Mouse (Mus musculus) forebrain, embryonic 11.5 days (tissue): Measurements from ENCODE around the gene Hspbap1. TPM values are rescaled to one million over a fixed set of nuclear protein-coding genes. Genes with fewer than 3 reads are reported as not detected.

ENCODE experiments used
- ATAC-seq: fragments of 200-750 bp; cut with Nextera tagmentation; replicated peaks from 2 replicates; pipeline ENCODE4 v1.8.0; 2017; ENCODE audit warnings: moderate TSS enrichment; ENCODE audit not compliant: low FRiP score
- DNase-seq: peaks from one replicate; pipeline ENCODE4 v3.0.0-alpha.2; 2017; ENCODE audit warnings: low spot score
- H3K27ac ChIP-seq: fragments of 300-500 bp; sonication (generic); 2 replicates; pipeline ENCODE4 v1.5.1; 2014; ENCODE audit warnings: low read depth, low read length
- H3K27me3 ChIP-seq: fragments of 300-500 bp; sonication (generic); 2 replicates; pipeline ENCODE4 v1.6.1; 2014; ENCODE audit warnings: mild to moderate bottlenecking, low read length, mixed read lengths; ENCODE audit not compliant: control insufficient read depth, insufficient read depth
- H3K36me3 ChIP-seq: fragments of 300-500 bp; sonication (generic); 2 replicates; pipeline ENCODE4 v1.6.1; 2014; ENCODE audit warnings: mild to moderate bottlenecking, low read length, moderate library complexity, mixed read lengths; ENCODE audit not compliant: control insufficient read depth, insufficient read depth
- H3K4me1 ChIP-seq: fragments of 300-500 bp; sonication (generic); replicated peaks from 2 replicates; pipeline ENCODE4 v1.6.1; 2014; ENCODE audit warnings: low read length, mixed read lengths; ENCODE audit not compliant: control insufficient read depth, insufficient read depth
- H3K4me2 ChIP-seq: fragments of 300-500 bp; sonication (generic); 2 replicates; pipeline ENCODE4 v1.6.1; 2014; ENCODE audit warnings: low read depth, mild to moderate bottlenecking, low read length, moderate library complexity, mixed read lengths; ENCODE audit not compliant: severe bottlenecking
- H3K4me3 ChIP-seq: fragments of 300-500 bp; sonication (generic); 2 replicates; pipeline ENCODE4 v1.5.1; 2014; ENCODE audit warnings: low read depth, low read length
- H3K9ac ChIP-seq: fragments of 300-500 bp; sonication (generic); 2 replicates; pipeline ENCODE4 v1.6.1; 2014; ENCODE audit warnings: low read length
- H3K9me3 ChIP-seq: fragments of 300-500 bp; sonication (generic); 2 replicates; pipeline ENCODE4 v1.6.1; 2016; ENCODE audit warnings: low read length, mixed read lengths; ENCODE audit not compliant: control insufficient read depth
- WGBS: fragments of 180-500 bp; shearing (Covaris S2); extraction: QIAGEN DNeasy Blood & Tissue Kit; methylation state at CpG from one replicate; pipeline ENCODE4 v1.1.7; 2014; 5-methylcytosine and 5-hydroxymethylcytosine counted together
- polyA plus RNA-seq: library from polyadenylated mRNA; unstranded; fragments of >200 nt; fragmentation: Nextera tagmentation; extraction: Ambion mirVana; gene quantifications from 2 replicates; pipeline ENCODE4 v1.2.1, GENCODE M21; 2014

Gene Hspbap1
- polyA plus RNA-seq, 1 experiment from 2014 or later = 25.3 TPM

DNA sequence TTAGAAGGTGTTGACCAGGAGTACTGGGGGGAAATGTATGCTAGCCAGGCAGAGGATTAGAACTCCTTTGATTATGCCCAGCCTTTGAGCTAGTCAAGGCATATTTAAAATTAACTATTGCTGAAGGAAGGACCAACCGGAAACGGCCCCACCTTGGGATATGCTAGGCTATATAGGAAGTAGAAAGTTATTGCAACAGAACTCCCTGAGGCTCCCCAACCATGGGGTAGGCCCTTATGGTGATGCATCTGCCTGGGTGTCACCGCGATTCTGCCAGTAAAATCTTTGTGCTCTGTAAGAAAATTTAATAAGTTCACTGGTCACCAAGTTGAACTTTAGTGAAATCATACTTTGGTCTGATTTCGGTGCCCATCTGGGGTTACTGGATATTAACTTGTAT lies 16.2 kb upstream of the Hspbap1 start:
- Histone ChIP-seq H3K4me2 (no peak overlapping the region), H3K27ac (no peak overlapping the region), H3K4me3 (no peak overlapping the region), H3K9me3 (no peaks in the 10 kb centered on the region), H3K9ac (no peak overlapping the region), H3K27me3 (no peaks in the 10 kb centered on the region), H3K4me1 (no peaks in the 10 kb centered on the region), H3K36me3 (no peaks in the 10 kb centered on the region)
- no peak for DNase-seq
- WGBS = 91% methylated on average over 5 of the region's 5 CpGs
- ATAC-seq = no peak

DNA sequence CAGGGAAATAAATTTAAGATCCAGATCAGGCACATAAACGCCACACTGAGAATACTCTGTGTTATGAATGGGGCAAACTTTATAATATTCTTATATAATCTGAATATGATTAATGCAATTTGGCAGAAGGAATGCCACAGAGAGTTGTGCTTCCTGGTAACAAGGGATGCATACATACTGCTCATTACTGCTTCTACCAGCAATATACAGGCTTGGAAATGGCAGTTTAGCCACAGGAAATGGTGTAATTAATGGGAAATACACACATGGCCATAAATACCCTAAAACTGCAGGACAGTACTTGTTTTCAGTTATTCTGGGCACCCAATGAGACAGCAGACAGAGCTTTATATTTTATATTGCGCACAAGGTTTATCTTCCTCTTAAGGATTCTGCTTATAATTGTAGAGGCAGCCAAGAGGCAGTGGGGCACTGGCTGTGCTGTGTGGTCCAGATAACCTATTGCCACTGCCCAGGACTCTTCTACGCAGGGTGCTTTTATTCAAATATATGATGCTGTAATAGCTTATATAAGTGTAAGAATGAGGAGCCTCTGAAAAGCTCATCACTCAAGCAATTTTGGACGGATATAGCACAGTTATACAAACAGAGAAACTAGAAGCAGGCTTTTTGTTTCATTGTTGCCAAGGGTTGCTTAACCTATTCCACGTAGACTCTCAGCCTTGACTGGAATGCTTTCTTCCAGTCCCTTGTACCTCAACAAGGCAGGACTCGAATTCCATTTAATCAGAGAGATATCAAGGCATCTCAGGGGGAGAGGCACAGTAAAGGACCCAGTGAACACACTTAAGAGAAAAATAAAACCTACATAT lies 14.5 kb upstream of the Hspbap1 start:
- DNase-seq = no peak
- Histone ChIP-seq H3K4me2 (no peak overlapping the region), H3K27me3 (no peaks in the 10 kb centered on the region), H3K4me3 (no peak overlapping the region), H3K36me3 (no peaks in the 10 kb centered on the region), H3K4me1 (no peaks in the 10 kb centered on the region), H3K27ac (no peak overlapping the region), H3K9me3 (no peaks in the 10 kb centered on the region), H3K9ac (no peak overlapping the region)
- no peak for ATAC-seq
- 86% methylated on average over 6 of the region's 6 CpGs for WGBS

DNA sequence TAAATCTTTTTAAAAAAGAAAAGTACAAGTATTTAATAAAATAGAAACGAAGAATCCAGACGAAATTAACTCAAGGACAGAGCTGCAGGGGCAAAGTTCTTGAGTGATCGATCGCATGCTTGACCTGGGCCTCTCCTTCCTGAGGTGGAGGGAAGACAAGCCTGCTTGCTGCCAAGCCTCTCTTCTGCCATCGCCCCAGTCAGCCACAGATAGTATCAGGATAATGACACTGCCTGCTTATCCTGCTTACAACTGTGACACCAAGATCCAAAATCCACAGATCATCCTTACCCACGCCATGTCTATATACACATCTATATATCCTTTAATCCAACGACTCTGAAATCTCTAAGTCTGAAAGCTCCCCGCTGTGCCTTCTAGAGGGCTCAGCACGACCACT lies 13.5 kb upstream of the Hspbap1 start:
- Histone ChIP-seq H3K27ac (no peak overlapping the region), H3K27me3 (no peaks in the 10 kb centered on the region), H3K4me3 (no peak overlapping the region), H3K36me3 (no peaks in the 10 kb centered on the region), H3K9ac (no peak overlapping the region), H3K9me3 (no peaks in the 10 kb centered on the region), H3K4me2 (no peak overlapping the region), H3K4me1 (no peaks in the 10 kb centered on the region)
- WGBS = 92% methylated on average over 9 of the region's 9 CpGs
- no peak for ATAC-seq
- DNase-seq = no peak

DNA sequence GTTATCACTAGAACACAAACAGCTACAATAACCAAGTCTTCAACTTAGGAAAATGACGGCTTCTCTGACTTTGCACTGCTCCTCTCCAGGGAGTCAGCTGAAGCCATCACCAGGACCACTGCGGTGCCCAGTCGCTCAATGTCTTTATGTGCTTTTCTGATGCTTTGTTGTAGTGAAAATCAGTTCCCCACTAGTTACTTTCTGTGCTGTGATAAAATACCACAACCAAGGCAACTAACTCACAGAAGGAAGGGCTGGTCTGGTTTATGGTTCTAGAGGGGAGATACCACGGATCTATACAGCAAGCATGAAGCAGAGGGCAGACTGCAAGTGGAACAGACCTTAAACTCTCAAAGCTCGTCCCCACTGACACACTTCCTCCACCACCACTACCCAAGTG lies 10.8 kb upstream of the Hspbap1 start:
- no peaks in the 10 kb centered on the region for H3K27me3 ChIP-seq
- ATAC-seq = no peak
- WGBS = 83% methylated on average over 5 of the region's 5 CpGs

DNA sequence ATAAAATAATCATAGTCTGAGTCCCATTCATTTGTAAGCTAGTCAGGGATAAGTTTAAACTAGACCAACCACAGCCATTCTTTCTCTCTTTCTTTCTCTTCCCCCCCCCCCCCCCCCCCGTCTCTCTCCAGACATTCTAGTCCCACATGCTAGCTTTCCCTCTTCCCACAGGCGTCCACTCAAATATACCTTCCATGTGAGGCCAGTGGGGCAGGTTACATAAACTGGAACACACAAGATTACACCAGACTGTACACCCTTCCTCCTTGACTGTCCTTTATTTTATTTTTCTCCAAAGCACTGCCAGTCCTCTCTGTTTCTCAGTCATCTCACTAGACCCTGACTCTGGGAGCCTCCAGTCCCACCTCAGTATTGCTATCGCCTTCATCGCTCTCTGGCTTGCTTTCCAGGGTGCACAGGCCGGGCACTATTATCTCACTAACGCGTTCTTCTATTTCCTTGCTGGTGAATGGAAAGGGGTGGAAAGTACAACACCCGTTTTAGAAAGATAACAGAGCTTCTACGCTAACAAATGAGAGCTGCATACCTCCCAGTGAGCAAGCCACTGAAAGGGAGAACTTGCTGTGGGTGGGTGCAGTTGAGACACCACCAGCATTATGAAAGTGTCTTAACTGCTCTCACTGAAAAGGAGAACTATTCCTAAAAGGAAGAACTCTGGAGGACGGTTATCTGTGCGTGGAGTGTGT lies 6.4 kb upstream of the Hspbap1 start:
- H3K4me3 ChIP-seq = no peak overlapping the region
- 82% methylated on average over 10 of the region's 11 CpGs for WGBS
- no peak overlapping the region for H3K9ac ChIP-seq
- H3K4me2 ChIP-seq = no peak overlapping the region
- ATAC-seq = no peak
- DNase-seq = no peak
- no peak overlapping the region for H3K27ac ChIP-seq
- H3K9me3 ChIP-seq = no peaks in the 10 kb centered on the region
- no peaks in the 10 kb centered on the region for H3K36me3 ChIP-seq
- H3K27me3 ChIP-seq = no peaks in the 10 kb centered on the region
- H3K4me1 ChIP-seq = no peaks in the 10 kb centered on the region

More for the DNA sequence above, 10.8 kb upstream of the Hspbap1 start:
- Histone ChIP-seq H3K9ac (no peak overlapping the region), H3K4me3 (no peak overlapping the region), H3K4me2 (no peak overlapping the region), H3K4me1 (no peaks in the 10 kb centered on the region), H3K27ac (no peak overlapping the region), H3K36me3 (no peaks in the 10 kb centered on the region), H3K9me3 (no peaks in the 10 kb centered on the region)
- no peak for DNase-seq

DNA sequence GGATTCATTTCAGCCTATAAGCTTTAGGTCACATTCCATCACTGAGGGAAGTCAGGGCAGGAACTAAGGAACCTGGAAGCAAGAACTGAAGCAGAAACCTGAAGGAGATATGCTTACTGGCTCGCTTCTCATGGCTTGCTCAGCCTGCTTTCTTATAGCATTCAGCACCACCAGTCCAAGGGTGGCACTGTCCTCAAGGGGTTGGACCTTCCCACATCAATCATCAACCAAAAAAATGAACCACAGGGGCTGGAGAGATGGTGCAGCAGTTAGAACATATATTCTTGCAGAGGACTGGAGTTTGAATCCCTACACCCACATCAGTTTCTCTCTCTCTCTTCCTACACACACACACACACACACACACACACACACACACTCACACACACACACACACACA lies 5.2 kb upstream of the Hspbap1 start:
- H3K9me3 ChIP-seq = no peaks in the 10 kb centered on the region
- no peak overlapping the region for H3K4me2 ChIP-seq
- ATAC-seq = no peak
- WGBS = 88% methylated on average over 1 of the region's 1 CpGs
- no peaks in the 10 kb centered on the region for H3K27me3 ChIP-seq
- H3K4me1 ChIP-seq = no peaks in the 10 kb centered on the region
- no peak overlapping the region for H3K27ac ChIP-seq
- no peak overlapping the region for H3K4me3 ChIP-seq
- H3K36me3 ChIP-seq = no peaks in the 10 kb centered on the region
- H3K9ac ChIP-seq = no peak overlapping the region
- DNase-seq = no peak

DNA sequence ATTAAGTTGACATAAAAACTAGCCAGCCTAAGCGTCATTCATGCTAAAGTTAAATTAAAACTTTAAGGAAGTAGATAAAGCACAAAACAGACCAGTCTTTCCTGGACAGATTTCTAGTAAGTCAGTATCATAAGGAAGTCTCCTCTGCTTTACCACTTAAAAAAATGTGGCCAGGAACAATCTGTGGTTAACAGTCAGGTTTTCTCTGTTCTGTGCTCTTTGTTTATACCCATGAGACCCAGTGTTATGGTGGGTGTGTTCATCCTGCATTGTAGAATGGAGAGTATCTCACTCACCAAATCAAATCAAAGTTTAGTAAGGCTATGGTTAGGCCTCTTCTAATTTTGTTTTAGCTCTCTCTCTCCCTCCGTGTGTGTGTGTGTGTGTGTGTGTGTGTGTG lies 4.7 kb upstream of the Hspbap1 start:
- no peaks in the 10 kb centered on the region for H3K4me1 ChIP-seq
- no peak overlapping the region for H3K4me3 ChIP-seq
- no peak for ATAC-seq
- H3K9ac ChIP-seq = no peak overlapping the region
- H3K4me2 ChIP-seq = no peak overlapping the region
- 87% methylated on average over 2 of the region's 2 CpGs for whole genome bisulfite sequencing
- no peaks in the 10 kb centered on the region for H3K36me3 ChIP-seq
- no peaks in the 10 kb centered on the region for H3K27me3 ChIP-seq
- no peak overlapping the region for H3K27ac ChIP-seq
- H3K9me3 ChIP-seq = no peaks in the 10 kb centered on the region
- DNase-seq = no peak

DNA sequence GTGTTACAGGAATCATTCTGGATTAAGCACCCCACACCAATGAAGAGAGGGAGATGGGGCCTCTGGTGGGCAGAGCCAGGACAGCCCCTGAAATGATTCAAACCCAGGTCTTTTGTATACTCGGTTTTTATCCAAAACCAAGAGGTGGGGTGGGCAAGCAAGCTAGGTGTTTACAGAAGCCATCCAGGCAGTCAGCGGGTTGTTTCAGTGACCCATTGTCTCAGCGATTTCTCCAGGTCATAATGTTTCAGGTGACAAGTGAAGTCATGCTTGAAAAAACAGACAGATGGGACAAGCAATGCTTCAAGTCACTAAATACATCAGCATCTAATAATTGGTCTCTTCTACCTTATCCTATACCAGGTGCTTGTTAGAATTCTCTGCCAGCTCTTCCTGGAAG lies 3.8 kb upstream of the Hspbap1 start:
- no peak overlapping the region for H3K27ac ChIP-seq
- H3K27me3 ChIP-seq = no peaks in the 10 kb centered on the region
- H3K9me3 ChIP-seq = no peaks in the 10 kb centered on the region
- DNase-seq (no peak), ATAC-seq (no peak)
- WGBS = 91% methylated on average over 3 of the region's 3 CpGs
- no peak overlapping the region for H3K4me2 ChIP-seq
- H3K36me3 ChIP-seq = no peaks in the 10 kb centered on the region
- no peak overlapping the region for H3K9ac ChIP-seq
- no peak overlapping the region for H3K4me3 ChIP-seq
- no peaks in the 10 kb centered on the region; the same call in 1 of the 2 replicates for H3K4me1 ChIP-seq

DNA sequence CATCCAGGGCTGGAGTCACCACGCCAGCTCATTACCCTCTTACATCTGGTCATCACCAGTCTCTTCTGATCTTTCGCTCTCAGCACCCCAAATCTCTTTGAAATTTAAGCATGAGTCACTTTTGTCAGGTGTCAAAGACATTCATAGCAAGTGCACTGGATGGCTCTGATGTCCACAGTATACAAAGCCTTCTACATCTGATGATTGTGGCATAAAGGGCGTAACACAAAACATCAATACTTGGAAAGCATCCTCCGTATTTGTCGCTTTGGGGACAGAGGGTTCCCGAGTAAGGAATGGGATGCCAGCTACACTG lies 1.7 kb upstream of the Hspbap1 start:
- no peaks in the 10 kb centered on the region for H3K27me3 ChIP-seq
- H3K4me1 ChIP-seq = no peaks in the 10 kb centered on the region; the same call in 1 of the 2 replicates
- H3K9me3 ChIP-seq = no peaks in the 10 kb centered on the region
- H3K4me2 ChIP-seq = peak overlapping the region; percentile 79
- peak overlapping the region; percentile 84 for H3K9ac ChIP-seq
- no peaks in the 10 kb centered on the region for H3K36me3 ChIP-seq
- H3K4me3 ChIP-seq = peak overlapping the region; percentile 87
- DNase-seq = no peak
- H3K27ac ChIP-seq = no peak overlapping the region
- 28% methylated on average over 6 of the region's 6 CpGs for WGBS
- ATAC-seq = no peak
